Mouse (Mus musculus) heart, embryonic 15.5 days (tissue): ENCODE measurements around the gene Olfr318. TPM values are rescaled to one million over a fixed set of nuclear protein-coding genes. Genes with fewer than 3 reads are reported as not detected.

Experiments used
- ATAC-seq: fragments of 200-750 bp; cut with Nextera tagmentation; replicated peaks from 2 replicates; pipeline ENCODE4 v1.8.0; 2017; ENCODE audit warnings: low read depth, moderate TSS enrichment; ENCODE audit not compliant: insufficient number of reproducible peaks, insufficient read depth, low FRiP score
- H3K27ac ChIP-seq: fragments of 300-500 bp; sonication (generic); 2 replicates; pipeline ENCODE4 v1.5.1; 2015; ENCODE audit warnings: mild to moderate bottlenecking, inconsistent platforms
- H3K27me3 ChIP-seq: fragments of 300-500 bp; sonication (generic); 2 replicates; pipeline ENCODE4 v1.6.1; 2015; ENCODE audit warnings: inconsistent platforms
- H3K36me3 ChIP-seq: fragments of 300-500 bp; sonication (generic); 2 replicates; pipeline ENCODE4 v1.6.1; 2015; ENCODE audit warnings: mild to moderate bottlenecking, inconsistent platforms
- H3K4me1 ChIP-seq: fragments of 300-500 bp; sonication (generic); replicated peaks from 2 replicates; pipeline ENCODE4 v1.6.1; 2015; ENCODE audit warnings: inconsistent platforms
- H3K4me2 ChIP-seq: fragments of 300-500 bp; sonication (generic); 2 replicates; pipeline ENCODE4 v1.6.1; 2015; ENCODE audit warnings: inconsistent platforms, mild to moderate bottlenecking, moderate library complexity
- H3K4me3 ChIP-seq: fragments of 300-500 bp; sonication (generic); 2 replicates; pipeline ENCODE4 v1.5.1; 2015; ENCODE audit warnings: mild to moderate bottlenecking, inconsistent platforms
- H3K9ac ChIP-seq: fragments of 300-500 bp; sonication (generic); 2 replicates; pipeline ENCODE4 v1.6.1; 2015; ENCODE audit warnings: mild to moderate bottlenecking, inconsistent platforms
- H3K9me3 ChIP-seq: fragments of 300-500 bp; sonication (generic); replicated peaks from 2 replicates; pipeline ENCODE4 v1.6.1; 2016; ENCODE audit warnings: inconsistent platforms
- WGBS: fragments of 180-500 bp; shearing (Covaris S2); methylation state at CpG from one replicate; pipeline ENCODE4 v1.1.7; 2015; ENCODE audit warnings: mixed read lengths; 5-methylcytosine and 5-hydroxymethylcytosine counted together
- polyA plus RNA-seq: library from polyadenylated mRNA; unstranded; fragments of >200 nt; fragmentation: Nextera tagmentation; extraction: Ambion mirVana; gene quantifications from 2 replicates; pipeline ENCODE4 v1.2.1, GENCODE M21; 2015

Olfr318 gene
- polyA plus RNA-seq, 1 experiment from 2014 or later, result not detected

DNA sequence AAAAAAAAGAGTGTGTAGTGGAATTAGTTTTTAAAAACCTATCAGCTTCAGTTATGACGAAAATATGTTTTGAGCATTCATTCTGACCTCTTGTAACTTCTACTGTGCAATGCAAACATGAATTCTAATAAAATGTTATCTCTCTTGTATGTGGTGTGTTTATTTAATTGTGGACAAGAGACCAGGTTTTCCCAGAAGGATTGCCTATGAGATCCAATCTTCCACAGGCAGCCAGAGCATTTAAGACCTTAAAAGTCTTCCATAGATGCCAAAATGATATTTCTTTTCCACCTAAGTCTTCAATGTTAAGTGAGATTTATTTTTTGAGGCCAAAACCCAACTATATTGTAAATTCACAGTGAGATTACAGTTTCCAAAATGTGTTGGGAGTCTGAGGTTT is 43.0 kb downstream of the Olfr318 start, which contains the start of gene Olfr320:
Olfr320 (plus strand) TSS at position 301 of the 400 bp plus-strand sequence.
- Histone ChIP-seq H3K27ac (no peak within 1 kb of the TSS), H3K4me1 (no peaks in the 10 kb centered on the region), H3K36me3 (no peaks in the 10 kb centered on the region), H3K27me3 (no peaks in the 10 kb centered on the region), H3K9me3 (no peaks in the 10 kb centered on the region), H3K9ac (no peak within 1 kb of the TSS), H3K4me3 (no peak within 1 kb of the TSS), H3K4me2 (no peak within 1 kb of the TSS)
- 69% methylated on average over 1 of the region's 1 CpGs for WGBS
- no peak for ATAC-seq

- WGBS, result 51% methylated on average over 4 of the region's 4 CpGs
- H3K27ac ChIP-seq, result no peak overlapping the region
These were observed 52.0 kb downstream of the Olfr318 start for GRCm38 (mm10) chr11:58671825-58672224.

GRCm38 (mm10) chr11:58669252-58669651 is 54.6 kb downstream of the Olfr318 start:
- ATAC-seq, result no peak
- no peak overlapping the region for H3K4me3 ChIP-seq
- H3K4me2 ChIP-seq, result no peak overlapping the region
- no peak overlapping the region for H3K27ac ChIP-seq
- H3K4me1 ChIP-seq, result no peaks in the 10 kb centered on the region
- H3K27me3 ChIP-seq, result no peaks in the 10 kb centered on the region
- H3K9ac ChIP-seq, result no peak overlapping the region
- H3K9me3 ChIP-seq, result no peaks in the 10 kb centered on the region
- no peaks in the 10 kb centered on the region for H3K36me3 ChIP-seq

More at GRCm38 (mm10) chr11:58671825-58672224, 52.0 kb downstream of the Olfr318 start:
- H3K9ac ChIP-seq, result no peak overlapping the region
- no peak overlapping the region for H3K4me2 ChIP-seq
- H3K36me3 ChIP-seq, result no peaks in the 10 kb centered on the region
- H3K4me3 ChIP-seq, result no peak overlapping the region
- no peaks in the 10 kb centered on the region for H3K4me1 ChIP-seq
- no peaks in the 10 kb centered on the region for H3K9me3 ChIP-seq
- ATAC-seq, result no peak
- no peaks in the 10 kb centered on the region for H3K27me3 ChIP-seq

Other genes starting within 250 kb of the Olfr318 start
- gene Olfr332, start 231.5 kb downstream of the Olfr318 start, polyA plus RNA-seq, result not detected in 2 replicates
- gene Olfr331, start 221.4 kb downstream of the Olfr318 start, polyA plus RNA-seq, result not detected in 2 replicates
- gene Olfr330, start 189.2 kb downstream of the Olfr318 start, polyA plus RNA-seq, result 0.11 TPM in 1 of 2 replicates, not detected in the other
- gene Olfr329-ps, start 177.6 kb downstream of the Olfr318 start, polyA plus RNA-seq, result not detected in 2 replicates
- not detected in 2 replicates for gene Olfr328, start 168.4 kb downstream of the Olfr318 start, polyA plus RNA-seq
- 0.06 TPM in 1 of 2 replicates, not detected in the other for gene Olfr224, start 153.5 kb downstream of the Olfr318 start, polyA plus RNA-seq
- gene Olfr325, start 146.3 kb downstream of the Olfr318 start, polyA plus RNA-seq, result not detected in 2 replicates
- gene Olfr324, start 128.9 kb downstream of the Olfr318 start, polyA plus RNA-seq, result not detected in 2 replicates
- not detected in 2 replicates for gene 2210407C18Rik, start 107.9 kb downstream of the Olfr318 start, polyA plus RNA-seq
- gene Olfr323, start 93.5 kb downstream of the Olfr318 start, polyA plus RNA-seq, result not detected in 2 replicates
- 0.16 and 0.44 TPM in 2 replicates for gene Trim58, start 83.5 kb downstream of the Olfr318 start, polyA plus RNA-seq
- gene Olfr322, start 65.2 kb downstream of the Olfr318 start, polyA plus RNA-seq, result not detected in 2 replicates
- not detected in 2 replicates for gene Olfr320, start 42.9 kb downstream of the Olfr318 start, polyA plus RNA-seq
- gene Olfr319, start 24.9 kb downstream of the Olfr318 start, polyA plus RNA-seq, result not detected in 2 replicates
- gene Olfr317, start 15.2 kb upstream of the Olfr318 start, polyA plus RNA-seq, result not detected in 2 replicates
- not detected in 2 replicates for gene Olfr316, start 28.7 kb upstream of the Olfr318 start, polyA plus RNA-seq
- not detected in 2 replicates for gene Olfr315, start 49.2 kb upstream of the Olfr318 start, polyA plus RNA-seq
- not detected in 2 replicates for gene Olfr314, start 58.9 kb upstream of the Olfr318 start, polyA plus RNA-seq
- gene Fam183b, start 77.9 kb upstream of the Olfr318 start, polyA plus RNA-seq, result 0.62 and 1.1 TPM in 2 replicates
- 0.14 TPM in 1 of 2 replicates, not detected in the other for gene Olfr313, start 91.0 kb upstream of the Olfr318 start, polyA plus RNA-seq
- 0.11 and 0.16 TPM in 2 replicates for gene Olfr312, start 105.2 kb upstream of the Olfr318 start, polyA plus RNA-seq
- gene Olfr311, start 115.2 kb upstream of the Olfr318 start, polyA plus RNA-seq, result 0.11 and 0.14 TPM in 2 replicates
- 3.8 and 4.6 TPM in 2 replicates for gene Gm12258, start 123.1 kb upstream of the Olfr318 start, polyA plus RNA-seq
- gene 2810021J22Rik, start 143.2 kb upstream of the Olfr318 start, polyA plus RNA-seq, result 3.2 and 4.7 TPM in 2 replicates
- gene Zfp39, start 180.2 kb upstream of the Olfr318 start, polyA plus RNA-seq, result 3.1 and 4.4 TPM in 2 replicates
- 0.16 TPM in 1 of 2 replicates, not detected in the other for gene Btnl10, start 193.9 kb upstream of the Olfr318 start, polyA plus RNA-seq
- gene Rnf187, start 214.9 kb upstream of the Olfr318 start, polyA plus RNA-seq, result 170 and 210 TPM in 2 replicates
- gene Hist3h2ba, start 224.9 kb upstream of the Olfr318 start, polyA plus RNA-seq, result 18.0 and 18.3 TPM in 2 replicates
- 30.4 and 34.7 TPM in 2 replicates for gene Hist3h2a, start 230.7 kb upstream of the Olfr318 start, polyA plus RNA-seq
- gene Trim17, start 230.7 kb upstream of the Olfr318 start, polyA plus RNA-seq, result 0.27 and 0.57 TPM in 2 replicates